Mouse (Mus musculus): ENCODE measurements around the gene Col6a1.

DNA sequence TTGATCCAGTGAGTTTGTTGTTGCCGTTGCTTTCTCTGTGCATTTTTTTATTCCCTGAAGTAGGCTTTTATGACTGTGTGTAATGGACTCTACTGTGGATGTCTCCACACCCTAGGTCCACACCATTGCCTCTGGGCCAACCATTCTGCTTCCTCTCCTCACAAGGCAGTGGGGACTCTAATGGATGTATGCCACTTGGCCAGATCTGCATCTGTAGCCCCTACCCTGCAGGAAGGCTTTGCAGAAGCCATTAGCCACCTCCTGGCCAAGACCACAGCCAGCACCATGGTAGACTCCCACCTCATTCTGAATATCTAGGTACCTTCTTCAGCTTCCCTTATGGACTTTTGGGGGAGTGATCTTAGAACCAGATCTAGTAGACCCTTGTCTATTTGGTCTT, 18.4 kb downstream of the Col6a1 start:
- TF ChIP-seq GATA1 (IDR thresholded peaks at IDR 0.05; ENCODE audit: borderline replicate concordance, low read length) (no peak), FLI1 (IDR thresholded peaks at IDR 0.05; ENCODE audit: low read length) (no peak)
